Mouse (Mus musculus) limb, embryonic 10.5 days (tissue): ENCODE measurements around the gene Tmprss7. TPM values are rescaled to one million over a fixed set of nuclear protein-coding genes. Genes with fewer than 3 reads are reported as not detected.

Experiments
- DNase-seq: peaks from one replicate; pipeline ENCODE4 v3.0.0-alpha.2; 2017; ENCODE audit warnings: low spot score
- H3K27ac ChIP-seq: fragments of 300-500 bp; sonication (generic); 2 replicates; pipeline ENCODE4 v1.5.1; 2016; ENCODE audit warnings: mild to moderate bottlenecking
- H3K27me3 ChIP-seq: fragments of 300-500 bp; sonication (generic); 2 replicates; pipeline ENCODE4 v1.6.1; 2016; ENCODE audit warnings: low read depth, mild to moderate bottlenecking; ENCODE audit not compliant: poor library complexity, severe bottlenecking
- H3K36me3 ChIP-seq: fragments of 300-500 bp; sonication (generic); 2 replicates; pipeline ENCODE4 v1.6.1; 2016; ENCODE audit warnings: mild to moderate bottlenecking, moderate library complexity
- H3K4me1 ChIP-seq: fragments of 300-500 bp; sonication (generic); 2 replicates; pipeline ENCODE4 v1.6.1; 2016
- H3K4me3 ChIP-seq: fragments of 300-500 bp; sonication (generic); 2 replicates; pipeline ENCODE4 v1.5.1; 2016; ENCODE audit warnings: mild to moderate bottlenecking, moderate library complexity
- H3K9me3 ChIP-seq: fragments of 300-500 bp; sonication (generic); replicated peaks from 2 replicates; pipeline ENCODE4 v1.6.1; 2016; ENCODE audit warnings: mild to moderate bottlenecking
- WGBS: fragments of 180-500 bp; shearing (Covaris S2); methylation state at CpG from one replicate; pipeline ENCODE4 v1.1.7; 2016; 5-methylcytosine and 5-hydroxymethylcytosine counted together
- polyA plus RNA-seq: library from polyadenylated mRNA; unstranded; fragments of >200 nt; fragmentation: Nextera tagmentation; extraction: Ambion mirVana; gene quantifications from 2 replicates; pipeline ENCODE4 v1.2.1, GENCODE M21; 2016

Gene Tmprss7
- polyA plus RNA-seq, 1 experiment from 2014 or later, result 0.18 TPM

GRCm38 (mm10) chr16:45713878-45714277, 20.4 kb upstream of the Tmprss7 start:
- Histone ChIP-seq H3K27me3 (no peaks in the 10 kb centered on the region), H3K9me3 (no peaks in the 10 kb centered on the region), H3K36me3 (peaks cover 47% of the 10 kb centered on the region), H3K4me1 (no peaks in the 10 kb centered on the region), H3K4me3 (no peak overlapping the region), H3K27ac (no peak overlapping the region)
- 58% methylated on average over 1 of the region's 1 CpGs for WGBS
- no peak for DNase-seq

- Histone ChIP-seq H3K9me3 (no peaks in the 10 kb centered on the region), H3K27me3 (no peaks in the 10 kb centered on the region), H3K36me3 (peaks cover 41% of the 10 kb centered on the region), H3K27ac (no peak overlapping the region), H3K4me1 (no peaks in the 10 kb centered on the region), H3K4me3 (no peak overlapping the region)
- WGBS, result 84% methylated on average over 5 of the region's 5 CpGs
- DNase-seq, result no peak
Observed at GRCm38 (mm10) chr16:45713261-45713660, 19.8 kb upstream of the Tmprss7 start.

- Histone ChIP-seq H3K9me3 (no peaks in the 10 kb centered on the region), H3K27ac (no peak overlapping the region), H3K27me3 (no peaks in the 10 kb centered on the region), H3K4me3 (no peak overlapping the region), H3K36me3 (peaks cover 26% of the 10 kb centered on the region), H3K4me1 (no peaks in the 10 kb centered on the region)
- DNase-seq, result no peak
- WGBS, result 71% methylated on average over 7 of the region's 7 CpGs
Observed at GRCm38 (mm10) chr16:45711263-45711662, 17.8 kb upstream of the Tmprss7 start.

- Histone ChIP-seq H3K4me3 (no peak overlapping the region), H3K27ac (no peak overlapping the region), H3K27me3 (no peaks in the 10 kb centered on the region), H3K36me3 (no peaks in the 10 kb centered on the region), H3K9me3 (no peaks in the 10 kb centered on the region), H3K4me1 (no peaks in the 10 kb centered on the region)
- 65% methylated on average over 5 of the region's 5 CpGs for WGBS
- no peak for DNase-seq
Observed at GRCm38 (mm10) chr16:45699301-45699700, 5.8 kb upstream of the Tmprss7 start.

GRCm38 (mm10) chr16:45697996-45698395, 4.5 kb upstream of the Tmprss7 start:
- Histone ChIP-seq H3K9me3 (no peaks in the 10 kb centered on the region), H3K27me3 (no peaks in the 10 kb centered on the region), H3K36me3 (no peaks in the 10 kb centered on the region), H3K27ac (no peak overlapping the region), H3K4me1 (no peaks in the 10 kb centered on the region), H3K4me3 (no peak overlapping the region)
- no peak for DNase-seq
- 88% methylated on average over 6 of the region's 6 CpGs for WGBS

- H3K9me3 ChIP-seq, result no peaks in the 10 kb centered on the region
- no peak overlapping the region for H3K4me3 ChIP-seq
- no peak for DNase-seq
- H3K36me3 ChIP-seq, result no peaks in the 10 kb centered on the region
- H3K4me1 ChIP-seq, result no peaks in the 10 kb centered on the region
- no peaks in the 10 kb centered on the region for H3K27me3 ChIP-seq
- 84% methylated on average over 9 of the region's 9 CpGs for WGBS
- no peak overlapping the region for H3K27ac ChIP-seq
Observed at GRCm38 (mm10) chr16:45695445-45696160, 2.1 kb upstream of the Tmprss7 start.

- Histone ChIP-seq H3K36me3 (no peaks in the 10 kb centered on the region), H3K4me1 (no peaks in the 10 kb centered on the region), H3K4me3 (no peak overlapping the region), H3K27ac (no peak overlapping the region), H3K27me3 (no peaks in the 10 kb centered on the region), H3K9me3 (no peaks in the 10 kb centered on the region)
- 86% methylated on average over 3 of the region's 3 CpGs for WGBS
- DNase-seq, result no peak
Observed at GRCm38 (mm10) chr16:45692851-45693250, 607 bp downstream of the Tmprss7 start.

- Histone ChIP-seq H3K4me1 (no peaks in the 10 kb centered on the region), H3K36me3 (no peaks in the 10 kb centered on the region), H3K27ac (no peak overlapping the region), H3K4me3 (no peak overlapping the region), H3K27me3 (no peaks in the 10 kb centered on the region), H3K9me3 (no peaks in the 10 kb centered on the region)
- DNase-seq, result no peak
- WGBS, result 70% methylated on average over 4 of the region's 4 CpGs
Observed at GRCm38 (mm10) chr16:45690178-45690577, 3.3 kb downstream of the Tmprss7 start.

- DNase-seq, result no peak
- H3K4me1 ChIP-seq, result no peaks in the 10 kb centered on the region
- WGBS, result 77% methylated on average over 3 of the region's 3 CpGs
Observed at GRCm38 (mm10) chr16:45686833-45687232, 6.6 kb downstream of the Tmprss7 start.

GRCm38 (mm10) chr16:45685295-45685694, 8.2 kb downstream of the Tmprss7 start:
- Histone ChIP-seq H3K4me1 (no peaks in the 10 kb centered on the region), H3K36me3 (no peaks in the 10 kb centered on the region), H3K4me3 (no peak overlapping the region), H3K27me3 (no peaks in the 10 kb centered on the region), H3K9me3 (no peaks in the 10 kb centered on the region), H3K27ac (no peak overlapping the region)
- 71% methylated on average over 3 of the region's 3 CpGs for WGBS
- DNase-seq, result no peak

More at GRCm38 (mm10) chr16:45686833-45687232, 6.6 kb downstream of the Tmprss7 start:
- Histone ChIP-seq H3K4me3 (no peak overlapping the region), H3K36me3 (no peaks in the 10 kb centered on the region), H3K27me3 (no peaks in the 10 kb centered on the region), H3K27ac (no peak overlapping the region), H3K9me3 (no peaks in the 10 kb centered on the region)

- Histone ChIP-seq H3K4me1 (no peaks in the 10 kb centered on the region), H3K9me3 (no peaks in the 10 kb centered on the region), H3K36me3 (no peaks in the 10 kb centered on the region), H3K4me3 (no peak overlapping the region), H3K27me3 (no peaks in the 10 kb centered on the region), H3K27ac (no peak overlapping the region)
- DNase-seq, result peak; percentile 81
- WGBS, result 16% methylated on average over 8 of the region's 8 CpGs
Observed at GRCm38 (mm10) chr16:45684815-45685214, 8.6 kb downstream of the Tmprss7 start.

- no peak overlapping the region for H3K27ac ChIP-seq
- no peak for DNase-seq
- WGBS, result 61% methylated on average over 1 of the region's 1 CpGs
- H3K36me3 ChIP-seq, result no peaks in the 10 kb centered on the region
- H3K9me3 ChIP-seq, result no peaks in the 10 kb centered on the region
- H3K4me1 ChIP-seq, result no peaks in the 10 kb centered on the region
- H3K27me3 ChIP-seq, result no peaks in the 10 kb centered on the region
- H3K4me3 ChIP-seq, result no peak overlapping the region
Observed at GRCm38 (mm10) chr16:45676462-45676861, 17.0 kb downstream of the Tmprss7 start.

- no peaks in the 10 kb centered on the region for H3K36me3 ChIP-seq
- no peak overlapping the region for H3K4me3 ChIP-seq
- DNase-seq, result no peak
- H3K4me1 ChIP-seq, result no peaks in the 10 kb centered on the region
- H3K27ac ChIP-seq, result no peak overlapping the region
- 88% methylated on average over 4 of the region's 4 CpGs for WGBS
- H3K27me3 ChIP-seq, result no peaks in the 10 kb centered on the region
- no peaks in the 10 kb centered on the region for H3K9me3 ChIP-seq
Observed at GRCm38 (mm10) chr16:45670005-45670404, 23.5 kb downstream of the Tmprss7 start.

GRCm38 (mm10) chr16:45668178-45668577, 25.3 kb downstream of the Tmprss7 start:
- Histone ChIP-seq H3K9me3 (no peaks in the 10 kb centered on the region), H3K27me3 (no peaks in the 10 kb centered on the region), H3K4me1 (no peaks in the 10 kb centered on the region), H3K36me3 (no peaks in the 10 kb centered on the region), H3K27ac (no peak overlapping the region), H3K4me3 (no peak overlapping the region)
- 77% methylated on average over 3 of the region's 3 CpGs for WGBS
- no peak for DNase-seq
